Mouse (Mus musculus): Measurements from ENCODE around the gene Catspere2. TPM values are rescaled to one million over a fixed set of nuclear protein-coding genes. Genes with fewer than 3 reads are reported as not detected.

Gene Catspere2
- polyA plus RNA-seq, 1 experiment: not detected

DNA sequence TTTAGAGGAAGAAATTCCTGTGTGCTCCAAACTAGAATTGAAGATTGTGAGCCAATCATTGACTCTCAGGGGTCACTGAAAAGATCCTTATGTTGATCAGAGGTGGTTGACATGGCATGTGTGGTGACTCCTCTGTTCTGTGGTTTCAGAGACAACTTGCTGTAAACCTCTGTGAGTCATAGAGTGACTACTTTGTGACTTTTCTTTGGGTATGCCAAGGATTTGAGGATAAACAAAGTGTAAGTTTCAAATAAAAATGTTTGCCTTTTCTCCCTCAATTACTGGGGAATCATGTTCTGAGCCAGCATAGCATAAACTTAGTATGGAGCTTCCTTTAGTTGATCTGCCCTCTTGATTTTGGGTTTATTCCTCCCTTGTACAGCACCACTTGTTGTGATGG lies 235.1 kb downstream of the Catspere2 start:
- TF ChIP-seq POLR2A (IDR thresholded peaks at IDR 0.05; ENCODE audit: insufficient read depth, low read length) (no peak), EP300 (IDR thresholded peaks at IDR 0.05; ENCODE audit: insufficient read depth, low read depth, low read length) (no peak), CTCF (IDR thresholded peaks at IDR 0.05; ENCODE audit: low read depth, low read length) (no peak)
- Histone ChIP-seq H3K9me3 (replicated peaks; ENCODE audit: control insufficient read depth, insufficient read depth, low read length, poor library complexity, severe bottlenecking) (no peaks in the 10 kb centered on the region; the same call in 1 of the 2 replicates), H3K27ac (ENCODE audit: insufficient read depth, low read length) (no peak overlapping the region), H3K9ac (ENCODE audit: low read depth, poor library complexity, severe bottlenecking) (no peak overlapping the region), H3K27me3 (ENCODE audit: control insufficient read depth, insufficient read depth, low read length, poor library complexity, severe bottlenecking) (no peaks in the 10 kb centered on the region), H3K36me3 (ENCODE audit: control insufficient read depth, insufficient read depth, low read length, poor library complexity, severe bottlenecking) (no peaks in the 10 kb centered on the region), H3K4me3 (ENCODE audit: low read depth, low read length) (no peak overlapping the region), H3K4me1 (ENCODE audit: control insufficient read depth, insufficient read depth, low read length) (peaks cover 3% of the 10 kb centered on the region)

DNA sequence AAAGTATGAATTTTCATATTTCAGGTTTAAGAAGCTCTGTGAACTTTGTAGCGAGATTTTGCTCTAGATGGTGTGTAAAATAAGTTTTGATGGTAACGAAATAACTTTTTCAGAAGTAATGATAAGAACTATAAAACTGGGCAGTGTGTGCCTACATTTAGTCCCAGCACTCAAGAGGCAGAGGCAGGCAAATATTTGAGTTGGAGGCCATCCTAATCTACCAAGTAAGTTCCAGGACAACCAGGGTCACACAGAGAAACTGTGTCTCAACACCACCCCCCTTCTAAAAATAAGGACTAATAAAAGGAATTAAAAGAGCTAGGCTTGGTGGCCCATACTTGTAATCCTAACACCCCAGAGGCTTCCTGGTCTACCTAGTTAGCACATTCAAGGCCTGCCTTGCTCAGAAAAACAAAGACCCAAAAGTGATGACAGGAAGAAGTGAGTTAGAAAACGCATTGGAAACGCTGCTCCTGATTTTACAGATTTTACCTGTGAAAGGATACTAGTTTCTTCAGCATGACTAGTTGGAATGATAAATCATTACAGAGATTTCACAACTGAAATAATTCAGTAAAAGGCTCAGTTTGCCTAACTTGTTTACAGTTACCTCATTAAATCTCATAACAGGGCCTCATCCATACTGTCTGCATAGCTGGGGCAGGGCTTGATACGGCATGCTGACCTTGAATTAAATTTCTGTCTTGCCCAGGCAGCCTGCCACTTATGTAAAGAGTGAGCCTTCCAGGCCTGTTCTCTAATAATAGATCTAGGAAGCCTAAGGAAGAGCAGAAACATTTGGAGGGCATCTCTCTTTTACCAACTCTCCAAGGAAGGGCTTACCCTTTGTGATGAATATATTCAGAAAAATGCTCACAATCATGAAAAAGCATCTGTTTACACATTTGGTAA lies 236.2 kb downstream of the Catspere2 start:
- Histone ChIP-seq H3K36me3 (ENCODE audit: control insufficient read depth, insufficient read depth, low read length, poor library complexity, severe bottlenecking) (no peaks in the 10 kb centered on the region), H3K4me1 (ENCODE audit: control insufficient read depth, insufficient read depth, low read length) (peaks cover 3% of the 10 kb centered on the region), H3K27me3 (ENCODE audit: control insufficient read depth, insufficient read depth, low read length, poor library complexity, severe bottlenecking) (no peaks in the 10 kb centered on the region), H3K9ac (ENCODE audit: low read depth, poor library complexity, severe bottlenecking) (no peak overlapping the region), H3K27ac (ENCODE audit: insufficient read depth, low read length) (0 out of 2 replicates have a peak overlapping the region, but pooled peaks have one; percentile 28), H3K9me3 (replicated peaks; ENCODE audit: control insufficient read depth, insufficient read depth, low read length, poor library complexity, severe bottlenecking) (peaks cover 6% of the 10 kb centered on the region), H3K4me3 (ENCODE audit: low read depth, low read length) (no peak overlapping the region)
- TF ChIP-seq CTCF (IDR thresholded peaks at IDR 0.05; ENCODE audit: low read depth, low read length) (no peak), POLR2A (IDR thresholded peaks at IDR 0.05; ENCODE audit: insufficient read depth, low read length) (no peak), EP300 (IDR thresholded peaks at IDR 0.05; ENCODE audit: insufficient read depth, low read depth, low read length) (no peak)

Other genes starting within 250 kb of the Catspere2 start
- gene Adss, start 186.9 kb upstream of the Catspere2 start, polyA plus RNA-seq (2011; ENCODE audit: insufficient read depth, insufficient read length, low read depth, missing spikeins): 157 and 166 TPM in 2 replicates
- gene Desi2, start 204.0 kb downstream of the Catspere2 start, polyA plus RNA-seq (2011; ENCODE audit: insufficient read depth, insufficient read length, low read depth, missing spikeins): 30.7 and 32.5 TPM in 2 replicates